Mouse (Mus musculus): ENCODE data around the gene Camk2g.

The Camk2g gene

GRCm38 (mm10) chr14:20702096-20702740 lies 91.7 kb downstream of the Camk2g start:
- DNase-seq (ENCODE audit: low read depth, low spot score): peak; percentile 59

GRCm38 (mm10) chr14:20701554-20701953 lies 92.3 kb downstream of the Camk2g start:
- no peak for DNase-seq (ENCODE audit: low read depth, low spot score)

- no peak for DNase-seq (ENCODE audit: low read depth, low spot score)
These were observed 93.5 kb downstream of the Camk2g start for GRCm38 (mm10) chr14:20700362-20700761.

- no peak for DNase-seq (ENCODE audit: low read depth, low spot score)
These were observed 95.4 kb downstream of the Camk2g start for GRCm38 (mm10) chr14:20698515-20698914.

- DNase-seq (ENCODE audit: low read depth, low spot score): peak; percentile 76
These were observed 96.9 kb downstream of the Camk2g start for GRCm38 (mm10) chr14:20696986-20697385.

GRCm38 (mm10) chr14:20695761-20696520 lies 97.9 kb downstream of the Camk2g start:
- peak; percentile 10 for DNase-seq (ENCODE audit: low read depth, low spot score)

- DNase-seq (ENCODE audit: low read depth, low spot score): peak; percentile 76
These were observed 98.8 kb downstream of the Camk2g start, which contains the start of gene Fut11 for GRCm38 (mm10) chr14:20694884-20695760. Gene Fut11 (plus strand): TSS chr14:20694968.

GRCm38 (mm10) chr14:20694185-20694883 lies 99.6 kb downstream of the Camk2g start:
- DNase-seq (ENCODE audit: low read depth, low spot score): peak; percentile 18

- no peak for DNase-seq (ENCODE audit: low read depth, low spot score)
These were observed 100.2 kb downstream of the Camk2g start for GRCm38 (mm10) chr14:20693589-20694101.

GRCm38 (mm10) chr14:20691772-20692171 lies 102.1 kb downstream of the Camk2g start:
- no peak for DNase-seq (ENCODE audit: low read depth, low spot score)

- no peak for DNase-seq (ENCODE audit: low read depth, low spot score)
These were observed 104.9 kb downstream of the Camk2g start for GRCm38 (mm10) chr14:20689009-20689408.

- no peak for DNase-seq (ENCODE audit: low read depth, low spot score)
These were observed 107.3 kb downstream of the Camk2g start for GRCm38 (mm10) chr14:20686576-20686975.
